Mouse (Mus musculus): ENCODE data around the gene Olfr761.
"Not testable (repeated sequence)": the region's sequence is repeated elsewhere in the genome, so short reads cannot be mapped to it uniquely, and the experiment has no call there.

Olfr761 gene

GRCm38 (mm10) chr17:37952979-37953378 is at the start of gene Olfr761:
Gene Olfr761 (minus strand): TSS chr17:37953079.
- DNase-seq, result no peak

- no peak for DNase-seq
Observed at GRCm38 (mm10) chr17:37995635-37996307, 42.9 kb upstream of the Olfr761 start.

GRCm38 (mm10) chr17:37990453-37990961 is 37.6 kb upstream of the Olfr761 start:
- DNase-seq, result no peak

- DNase-seq, result no peak
Observed at GRCm38 (mm10) chr17:37973591-37973990, 20.7 kb upstream of the Olfr761 start.

GRCm38 (mm10) chr17:37920248-37920647 is 32.6 kb downstream of the Olfr761 start, which contains the start of gene Olfr128:
Gene Olfr128 (plus strand): TSS chr17:37920548.
- no peak for DNase-seq

GRCm38 (mm10) chr17:37906821-37907220 is 46.1 kb downstream of the Olfr761 start:
- DNase-seq, result not testable (repeated sequence)
